Mouse (Mus musculus) cerebellum, adult 2 months (tissue): ENCODE data around the gene Rasa3.

ENCODE experiments used
- CTCF ChIP-seq: fragments of 200-500 bp; IDR thresholded peaks from 2 replicates; pipeline ENCODE4 v1.5.1; 2011; ENCODE audit warnings: low read depth, mild to moderate bottlenecking, control low read depth, low read length, moderate library complexity, borderline replicate concordance; ENCODE audit not compliant: insufficient read depth
- POLR2A ChIP-seq: fragments of 200-500 bp; IDR thresholded peaks from 2 replicates; pipeline ENCODE4 v1.6.1; 2011; ENCODE audit warnings: low read length, control low read depth, borderline replicate concordance; ENCODE audit not compliant: insufficient read depth

GRCm38 (mm10) chr8:13609971-13610370 lies 67.4 kb downstream of the Rasa3 start:
- TF ChIP-seq CTCF: no peak
- TF ChIP-seq POLR2A: no peak
